Mouse (Mus musculus): ENCODE data around the gene Clca1. TPM values are rescaled to one million over a fixed set of nuclear protein-coding genes. Genes with fewer than 3 reads are reported as not detected.

Gene Clca1
- total RNA-seq, 1 experiment from 2014 or later, result not detected

GRCm38 (mm10) chr3:144966074-144966473, 66.5 kb downstream of the Clca1 start:
- no peak for ATAC-seq (replicated peaks; ENCODE audit: low read depth, poor library complexity, severe bottlenecking)

Other genes starting within 250 kb of the Clca1 start
- not detected in 2 replicates for gene Clca3a2, start 213.3 kb downstream of the Clca1 start, total RNA-seq (2017)
- not detected in 2 replicates for gene Clca3b, start 183.4 kb downstream of the Clca1 start, total RNA-seq (2017)
- gene Clca4b, start 100.2 kb downstream of the Clca1 start, total RNA-seq (2017), result not detected in 2 replicates
- not detected in 2 replicates for gene Clca4a, start 57.7 kb downstream of the Clca1 start, total RNA-seq (2017)
- not detected in 2 replicates for gene Clca2, start 66.7 kb upstream of the Clca1 start, total RNA-seq (2017)
- gene Odf2l, start 85.8 kb upstream of the Clca1 start, total RNA-seq (2017), result 44.5 and 47.3 TPM in 2 replicates